In genomic region chr11:116843261-116844233, GRCm38 (mm10) we compare ENCODE assay signal across 8 mouse cellular contexts. TPM values are rescaled to one million over a fixed set of nuclear protein-coding genes. Genes with fewer than 3 reads are reported as not detected.
DNase-seq lines count a peak whose midpoint lies in the region; ATAC-seq and TF ChIP-seq lines count a peak whose summit lies in the region.

Gene Mettl23, plus strand, starts transcription at chr11:116843278.
Gene Jmjd6, minus strand, starts transcription at chr11:116843449.

- peak within 1 kb of the TSS; percentile 86 for H3ac ChIP-seq in C2C12 (ENCODE audit: control insufficient read depth, insufficient read length, low read depth)
- peak within 1 kb of the TSS; percentile 76 for H3ac ChIP-seq in myocyte (ENCODE audit: control insufficient read depth, insufficient read length)

- H3K4me2 ChIP-seq in heart, embryonic 11.5 days, result peak within 1 kb of the TSS; percentile 71
- peak within 1 kb of the TSS; percentile 86 for H3K4me2 ChIP-seq in kidney, embryonic 16.5 days (replicated peaks; ENCODE audit: low read depth, low read length)
- peak within 1 kb of the TSS; percentile 98 for H3K4me2 ChIP-seq in myocyte (ENCODE audit: low read depth)

- ATAC-seq in heart, embryonic 11.5 days (replicated peaks; ENCODE audit: insufficient number of reproducible peaks, low FRiP score, low TSS enrichment), result peak; percentile 93
- peak; percentile 97 for ATAC-seq in kidney, embryonic 16.5 days (ENCODE audit: low FRiP score, low TSS enrichment)

- H3K4me3 ChIP-seq in C2C12 (ENCODE audit: insufficient read depth, poor library complexity, severe bottlenecking) (peak within 1 kb of the TSS; percentile 91), myocyte (peak within 1 kb of the TSS; percentile 93)
- peak within 1 kb of the TSS; percentile 84 for H3K4me3 ChIP-seq in erythroblast, embryonic 14.5 days (replicated peaks)
- H3K4me3 ChIP-seq in heart, embryonic 11.5 days (ENCODE audit: low read depth, low read length), result peak within 1 kb of the TSS; percentile 82
- peak within 1 kb of the TSS; percentile 77 for H3K4me3 ChIP-seq in kidney, embryonic 16.5 days (ENCODE audit: low read length)
- H3K4me3 ChIP-seq in liver, adult 2 months (ENCODE audit: insufficient read depth, low read depth, low read length), result peak within 1 kb of the TSS; percentile 83

- H3K27me3 ChIP-seq in C2C12 (ENCODE audit: control insufficient read depth, insufficient read depth, insufficient read length), result no peaks in the 10 kb centered on the region
- H3K27me3 ChIP-seq in erythroblast, embryonic 14.5 days (ENCODE audit: control insufficient read depth), result no peaks in the 10 kb centered on the region
- H3K27me3 ChIP-seq in heart, embryonic 11.5 days (ENCODE audit: control insufficient read depth, insufficient read depth, low read length), result no peaks in the 10 kb centered on the region
- no peaks in the 10 kb centered on the region for H3K27me3 ChIP-seq in kidney, embryonic 16.5 days (ENCODE audit: insufficient read depth, low read length)
- no peaks in the 10 kb centered on the region for H3K27me3 ChIP-seq in liver, adult 2 months (ENCODE audit: control insufficient read depth, insufficient read depth, low read length)
- no peaks in the 10 kb centered on the region for H3K27me3 ChIP-seq in myocyte (ENCODE audit: control insufficient read depth, insufficient read depth, insufficient read length)
- H3K27me3 ChIP-seq in splenic B cell, adult 2 months (ENCODE audit: control insufficient read depth, insufficient read depth, low read length, poor library complexity, severe bottlenecking), result no peaks in the 10 kb centered on the region

- TF ChIP-seq POLR2A in brain, embryonic 14.5 days (IDR thresholded peaks at IDR 0.05; ENCODE audit: borderline replicate concordance, extremely low read depth, insufficient read depth, insufficient read length, poor library complexity, severe bottlenecking), result peak; percentile 27; the same call in 1 of the 2 replicates
- TF ChIP-seq POLR2A in liver, adult 2 months (IDR thresholded peaks at IDR 0.05; ENCODE audit: extremely low read depth, insufficient read depth, low read length), result peak; percentile 76; the same call in 1 of the 2 replicates
- peak; percentile 50 for TF ChIP-seq POLR2A in myocyte (IDR thresholded peaks at IDR 0.05; ENCODE audit: insufficient read length, low read depth)

- H3K9me3 ChIP-seq in erythroblast, embryonic 14.5 days (ENCODE audit: control insufficient read depth, low read length), result no peaks in the 10 kb centered on the region
- no peaks in the 10 kb centered on the region for H3K9me3 ChIP-seq in heart, embryonic 11.5 days (replicated peaks; ENCODE audit: control insufficient read depth, low read length)
- H3K9me3 ChIP-seq in kidney, embryonic 16.5 days (ENCODE audit: low read length), result no peaks in the 10 kb centered on the region

- peaks cover 51% of the 10 kb centered on the region for H3K79me3 ChIP-seq in C2C12 (ENCODE audit: low read depth)

- peaks cover 60% of the 10 kb centered on the region for H3K36me3 ChIP-seq in C2C12 (ENCODE audit: control insufficient read depth, insufficient read depth)
- peaks cover 63% of the 10 kb centered on the region for H3K36me3 ChIP-seq in erythroblast, embryonic 14.5 days (ENCODE audit: control insufficient read depth)
- peaks cover 22% of the 10 kb centered on the region for H3K36me3 ChIP-seq in heart, embryonic 11.5 days (ENCODE audit: control insufficient read depth, insufficient read depth, low read length)
- H3K36me3 ChIP-seq in kidney, embryonic 16.5 days (ENCODE audit: insufficient read depth, low read length), result peaks cover 23% of the 10 kb centered on the region
- H3K36me3 ChIP-seq in liver, adult 2 months (ENCODE audit: control insufficient read depth, insufficient read depth, low read length), result peaks cover 20% of the 10 kb centered on the region
- H3K36me3 ChIP-seq in myocyte (ENCODE audit: control insufficient read depth, insufficient read depth), result peaks cover 33% of the 10 kb centered on the region
- H3K36me3 ChIP-seq in splenic B cell, adult 2 months (ENCODE audit: control insufficient read depth, insufficient read depth, low read length, poor library complexity, severe bottlenecking), result peaks cover 15% of the 10 kb centered on the region

- peak within 1 kb of the TSS; percentile 93 for H3K9ac ChIP-seq in heart, embryonic 11.5 days (ENCODE audit: low read depth, low read length)
- peak within 1 kb of the TSS; percentile 96 for H3K9ac ChIP-seq in kidney, embryonic 16.5 days (replicated peaks; ENCODE audit: low read length)
- peak within 1 kb of the TSS; percentile 85 for H3K9ac ChIP-seq in liver, adult 2 months (ENCODE audit: low read depth, low read length)

- no peak for TF ChIP-seq CTCF in C2C12 (IDR thresholded peaks at IDR 0.05; ENCODE audit: control insufficient read depth, insufficient read depth, insufficient read length)
- no peak for TF ChIP-seq CTCF in brain, embryonic 14.5 days (IDR thresholded peaks at IDR 0.05; ENCODE audit: borderline replicate concordance, extremely low read depth, insufficient read depth, insufficient read length)
- TF ChIP-seq CTCF in liver, adult 2 months (IDR thresholded peaks at IDR 0.05; ENCODE audit: low read depth, low read length), result no peak

- H3K79me2 ChIP-seq in C2C12 (ENCODE audit: control insufficient read depth, insufficient read depth) (peaks cover 94% of the 10 kb centered on the region), myocyte (ENCODE audit: control insufficient read depth, insufficient read depth) (peaks cover 48% of the 10 kb centered on the region)
- H3K79me2 ChIP-seq in liver, adult 2 months (ENCODE audit: control insufficient read depth, insufficient read depth, low read length), result peaks cover 3% of the 10 kb centered on the region; the same call in 1 of the 2 replicates

- H3K4me1 ChIP-seq in erythroblast, embryonic 14.5 days (ENCODE audit: control insufficient read depth), result peaks cover 73% of the 10 kb centered on the region
- H3K4me1 ChIP-seq in heart, embryonic 11.5 days (ENCODE audit: control insufficient read depth, insufficient read depth, low read length), result peaks cover 28% of the 10 kb centered on the region
- H3K4me1 ChIP-seq in kidney, embryonic 16.5 days (ENCODE audit: insufficient read depth, low read length), result peaks cover 38% of the 10 kb centered on the region
- peaks cover 11% of the 10 kb centered on the region for H3K4me1 ChIP-seq in liver, adult 2 months (ENCODE audit: control insufficient read depth, insufficient read depth, low read length)

- H3K27ac ChIP-seq in heart, embryonic 11.5 days (ENCODE audit: low read depth, low read length), result peak within 1 kb of the TSS; percentile 99
- H3K27ac ChIP-seq in kidney, embryonic 16.5 days (ENCODE audit: low read length), result peak within 1 kb of the TSS; percentile 99
- peak within 1 kb of the TSS; percentile 91 for H3K27ac ChIP-seq in liver, adult 2 months (replicated peaks; ENCODE audit: insufficient read depth, low read depth, low read length)

- under 1% methylated on average over 72 of the region's 72 CpGs for WGBS in heart, embryonic 11.5 days (ENCODE audit: insufficient replicate concordance)
- WGBS in kidney, embryonic 16.5 days, result under 1% methylated on average over 72 of the region's 72 CpGs
- under 1% methylated on average over 72 of the region's 72 CpGs for WGBS in liver, adult 2 months

- DNase-seq in brain, embryonic 14.5 days (ENCODE audit: low read depth), result peak; percentile 99
- peak; percentile 94 for DNase-seq in liver, adult 2 months (ENCODE audit: extremely low read depth, low read depth, low spot score)
- DNase-seq in splenic B cell, adult 2 months (ENCODE audit: low read depth, low spot score), result peak; percentile 97

TF ChIP-seq in C2C12, 6 proteins besides CTCF, POLR2A, EP300 and RAD21:
- TF ChIP-seq FOSL1 (IDR thresholded peaks at IDR 0.05; ENCODE audit: insufficient read depth, low read length, poor library complexity, severe bottlenecking) (no peak), MYOD1 (IDR thresholded peaks at IDR 0.05; ENCODE audit: control insufficient read depth, insufficient read length, low read depth) (no peak), MYOG (IDR thresholded peaks at IDR 0.05; ENCODE audit: control insufficient read depth, extremely low read depth, insufficient read length) (no peak), MAX (IDR thresholded peaks at IDR 0.05) (no peak), USF1 (IDR thresholded peaks at IDR 0.05; ENCODE audit: low read depth) (no peak), CEBPB (IDR thresholded peaks at IDR 0.05; ENCODE audit: low read depth) (no peak)

TF ChIP-seq in myocyte, 11 proteins besides CTCF, POLR2A, EP300 and RAD21 (continues in another document):
- no peak for TF ChIP-seq USF1 (IDR thresholded peaks at IDR 0.05; ENCODE audit: low read depth)
- TF ChIP-seq REST (IDR thresholded peaks at IDR 0.05; ENCODE audit: insufficient read depth, insufficient read length), result peak; percentile 23
- no peak for TF ChIP-seq TCF12 (IDR thresholded peaks at IDR 0.05; ENCODE audit: insufficient read depth, poor library complexity, severe bottlenecking)
- no peak for TF ChIP-seq TCF3 (IDR thresholded peaks at IDR 0.05; ENCODE audit: insufficient read length, low read depth)
- TF ChIP-seq E2F4 (IDR thresholded peaks at IDR 0.05; ENCODE audit: insufficient read depth), result peak; percentile 40
- peak; percentile 74 for TF ChIP-seq SRF (IDR thresholded peaks at IDR 0.05; ENCODE audit: control insufficient read depth, insufficient read length, low read depth)
- no peak for TF ChIP-seq CEBPB (IDR thresholded peaks at IDR 0.05; ENCODE audit: insufficient read depth, poor library complexity, severe bottlenecking)
- TF ChIP-seq MAX (IDR thresholded peaks at IDR 0.05; ENCODE audit: low read depth), result no peak
- TF ChIP-seq MYOD1 (IDR thresholded peaks at IDR 0.05; ENCODE audit: control insufficient read depth in 1 of 3, insufficient read length in 2 of 3, low read depth in 2 of 3), result no peak

RNA-seq across cellular contexts. Expression of gene Mettl23, which starts in this region (rescaled TPM):
- 15.1 TPM for polyA plus RNA-seq in C2C12 (2012; fragmentation: generic; extraction: Trizol)
- polyA plus RNA-seq in brain, embryonic 14.5 days (2012; rRNA removed), result 44.6 and 67.6 TPM in 2 replicates
- 3.4 and 3.5 TPM in 2 replicates for polyA plus RNA-seq in erythroblast, embryonic 14.5 days (2012)
- 58.5 and 60.4 TPM in 2 replicates for polyA plus RNA-seq in heart, embryonic 11.5 days (2014; fragmentation: Nextera tagmentation; extraction: Ambion mirVana)
- polyA plus RNA-seq in kidney, embryonic 16.5 days (2015; fragmentation: Nextera tagmentation; extraction: Ambion mirVana), result 54.9 and 60.6 TPM in 2 replicates
- total RNA-seq in liver, adult 2 months (2014; rRNA removed), result 31.7 and 31.9 TPM in 2 replicates
- polyA plus RNA-seq in liver, adult 2 months (2012; rRNA removed), result 21.0 and 30.7 TPM in 2 replicates
- 34.0 TPM for polyA plus RNA-seq in myocyte (2012; fragmentation: generic; extraction: Trizol)

RNA-seq across cellular contexts. Expression of gene Jmjd6, which starts in this region (rescaled TPM):
- 74.4 TPM for polyA plus RNA-seq in C2C12 (2012; fragmentation: generic; extraction: Trizol)
- polyA plus RNA-seq in brain, embryonic 14.5 days (2012; rRNA removed), result 34.9 and 44.1 TPM in 2 replicates
- polyA plus RNA-seq in erythroblast, embryonic 14.5 days (2012), result 3.6 and 5.9 TPM in 2 replicates
- polyA plus RNA-seq in heart, embryonic 11.5 days (2014; fragmentation: Nextera tagmentation; extraction: Ambion mirVana), result 83.2 and 89.0 TPM in 2 replicates
- 74.8 and 77.8 TPM in 2 replicates for polyA plus RNA-seq in kidney, embryonic 16.5 days (2015; fragmentation: Nextera tagmentation; extraction: Ambion mirVana)
- 17.8 and 18.2 TPM in 2 replicates for total RNA-seq in liver, adult 2 months (2014; rRNA removed)
- polyA plus RNA-seq in liver, adult 2 months (2012; rRNA removed), result 12.2 and 12.3 TPM in 2 replicates
- polyA plus RNA-seq in myocyte (2012; fragmentation: generic; extraction: Trizol), result 55.1 TPM

Comparison
In these comparisons a context has a peak if more than half of its experiments do, and no peak if none do; other contexts are left out.
1. Peak in every context shown above with its lines: DNase-seq, ATAC-seq, H3K4me3 ChIP-seq and H3K27ac ChIP-seq.